Mouse (Mus musculus) left cerebral cortex, postnatal 4 days (tissue): ENCODE results near the gene Col5a3. TPM values are rescaled to one million over a fixed set of nuclear protein-coding genes. Genes with fewer than 3 reads are reported as not detected.

ENCODE experiments used
- DNase-seq: peaks from one replicate; pipeline ENCODE4 v3.0.0-alpha.2; 2022
- intact Hi-C: fragments of 180-260 bp; cut with DNase I; formaldehyde crosslinking; loops from one replicate; pipeline ENCODE4 v1.15.1; 2025
- total RNA-seq, 2 experiments: library from RNA; stranded (reverse); gene quantifications; 2 replicates each; pipeline ENCODE4 v1.2.3; 2021

Gene Col5a3
- total RNA-seq, 2 experiments from 2014 or later = 0.90 to 1.2 TPM

DNA sequence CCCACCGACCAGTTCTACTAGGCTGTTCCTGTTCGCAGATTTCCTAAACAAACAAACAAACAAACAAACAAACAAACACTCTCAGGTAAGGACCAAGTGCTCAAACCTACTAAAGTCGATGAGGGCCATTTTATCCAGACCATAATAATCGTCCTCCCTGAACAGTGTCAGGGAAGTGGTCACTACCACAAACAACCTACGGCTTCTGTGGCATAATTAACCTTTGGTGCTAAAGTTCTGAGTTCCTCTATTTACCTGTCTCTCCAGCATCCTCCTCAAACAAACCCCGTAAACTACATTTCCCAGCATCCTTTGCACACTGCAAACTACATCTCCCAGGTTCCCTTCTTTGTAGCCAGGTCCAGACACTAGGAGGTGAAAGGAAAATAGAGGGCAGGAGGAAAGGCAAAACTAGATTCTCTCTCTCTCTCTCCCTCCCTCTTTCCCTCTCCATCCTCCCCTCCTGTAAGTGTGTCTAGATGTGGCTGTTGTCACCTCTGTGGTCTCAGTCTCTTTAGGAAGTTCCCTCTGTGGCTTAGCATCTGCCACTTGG, 63.3 kb downstream of the Col5a3 start:
- intact Hi-C loops = no loop called here
- no peak for DNase-seq

DNA sequence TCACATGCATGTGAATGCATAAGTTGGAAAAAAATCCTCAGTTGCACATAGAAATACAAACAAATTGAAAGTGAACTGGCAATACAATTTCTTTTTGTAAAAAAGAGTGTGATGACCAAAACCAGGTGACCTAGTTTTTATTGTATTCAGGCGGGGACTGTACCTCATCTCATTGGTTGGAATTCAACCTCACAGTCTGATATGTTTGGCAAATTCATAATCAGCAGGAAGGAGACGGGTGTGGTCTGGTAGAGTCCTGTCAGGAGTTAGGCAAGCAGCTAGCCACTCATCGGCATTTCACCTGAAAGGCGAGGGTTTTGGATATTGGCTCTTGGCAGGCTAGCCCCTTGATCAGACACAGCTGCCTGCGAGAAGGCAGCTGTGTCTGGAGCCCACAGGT, 65.7 kb downstream of the Col5a3 start:
- intact Hi-C loops = no loop called here
- no peak for DNase-seq

GRCm38 (mm10) chr9:20748540-20748939, 66.3 kb downstream of the Col5a3 start:
- intact Hi-C loops = no loop called here
- DNase-seq = no peak

GRCm38 (mm10) chr9:20747682-20748081, 67.2 kb downstream of the Col5a3 start:
- intact Hi-C loops = no loop called here
- no peak for DNase-seq

GRCm38 (mm10) chr9:20746017-20746660, 68.7 kb downstream of the Col5a3 start, which contains the start of gene Olfm2:
TSS of gene Olfm2 (minus strand) at chr9:20746349.
- peak; percentile 38 for DNase-seq
- intact Hi-C loops = no loop called here

DNA sequence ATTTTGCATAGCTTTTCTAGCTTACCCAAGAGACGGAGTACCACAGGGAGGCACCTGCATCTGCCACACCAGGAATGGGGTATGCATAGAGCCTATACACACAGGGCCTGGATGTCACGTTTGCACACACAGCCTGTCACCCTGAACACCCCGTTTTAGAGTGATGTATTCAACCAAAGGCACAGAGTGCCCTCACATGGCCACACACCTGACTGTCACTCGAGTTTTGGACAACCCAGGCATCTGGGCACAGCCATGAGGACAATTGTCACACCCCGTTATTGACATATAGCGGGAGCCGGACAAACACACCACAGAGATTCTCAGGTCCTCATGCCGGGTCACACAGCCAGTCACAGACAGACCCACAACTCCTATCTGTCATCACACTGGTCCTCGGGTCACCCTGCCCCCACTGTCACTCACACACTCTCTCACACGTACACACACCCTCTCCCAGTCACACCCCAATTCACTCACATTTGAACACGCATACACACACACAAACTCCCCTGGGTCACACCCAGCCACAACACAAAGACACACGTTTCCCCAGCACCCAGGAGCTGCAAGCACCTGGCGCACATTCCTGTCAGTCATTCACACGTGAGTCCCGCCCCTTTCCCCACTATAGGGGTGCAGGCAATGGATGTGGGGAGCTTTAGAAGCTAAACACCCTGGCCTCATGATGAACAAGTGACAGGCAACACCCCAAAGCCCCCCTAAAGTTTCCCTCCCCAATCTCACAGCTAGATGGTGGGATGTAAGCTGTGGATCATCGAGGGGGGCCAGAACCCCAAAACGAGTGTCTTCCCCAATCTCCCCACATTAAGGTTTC, 69.5 kb downstream of the Col5a3 start:
- intact Hi-C loops = no loop called here
- DNase-seq = no peak

GRCm38 (mm10) chr9:20743946-20744738, 70.7 kb downstream of the Col5a3 start:
- intact Hi-C loops = no loop called here

GRCm38 (mm10) chr9:20740407-20740806, 74.5 kb downstream of the Col5a3 start:
- intact Hi-C loops = loop anchor here (2.0 kb wide), 1 partner anchor 90 kb away; no protein-coding TSS in a partner anchor
- DNase-seq = peak; percentile 80

More at GRCm38 (mm10) chr9:20743946-20744738, 70.7 kb downstream of the Col5a3 start:
- no peak for DNase-seq

DNA sequence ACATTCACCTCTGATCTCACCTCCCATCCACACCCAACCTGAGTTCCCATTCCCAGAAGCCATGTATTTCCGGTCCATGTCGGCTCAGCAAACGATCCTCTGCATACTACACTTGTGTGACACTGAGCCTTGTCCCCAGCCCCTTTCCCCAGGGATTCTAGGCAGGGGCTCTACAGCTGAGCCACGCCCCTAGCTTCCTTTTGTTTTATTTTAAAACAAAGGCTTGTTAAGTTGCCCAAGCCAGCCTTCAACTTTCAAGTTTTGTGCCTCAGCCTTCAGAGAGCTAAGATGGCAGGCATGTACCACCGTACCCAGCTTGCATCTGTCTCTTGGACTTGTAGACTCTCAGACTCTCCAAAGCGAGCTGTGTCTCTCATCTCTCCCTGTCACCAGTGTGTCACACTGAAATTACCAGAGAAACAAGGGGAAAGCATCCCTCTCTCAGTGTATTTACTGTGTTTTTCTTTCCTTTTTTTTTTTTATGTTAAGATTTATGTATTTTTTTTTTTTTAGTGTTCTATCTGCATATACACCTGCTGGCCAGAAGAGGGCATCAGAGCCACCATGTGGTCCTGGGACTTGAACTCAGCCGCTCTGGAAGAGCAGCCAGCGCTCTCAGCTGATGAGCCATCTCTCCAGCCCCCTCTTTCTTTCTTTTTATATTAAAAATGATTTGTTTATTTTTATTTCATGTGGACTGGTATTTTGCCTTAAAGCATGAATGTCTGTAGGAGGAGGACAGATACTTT, 76.4 kb downstream of the Col5a3 start:
- intact Hi-C loops = no loop called here
- no peak for DNase-seq

DNA sequence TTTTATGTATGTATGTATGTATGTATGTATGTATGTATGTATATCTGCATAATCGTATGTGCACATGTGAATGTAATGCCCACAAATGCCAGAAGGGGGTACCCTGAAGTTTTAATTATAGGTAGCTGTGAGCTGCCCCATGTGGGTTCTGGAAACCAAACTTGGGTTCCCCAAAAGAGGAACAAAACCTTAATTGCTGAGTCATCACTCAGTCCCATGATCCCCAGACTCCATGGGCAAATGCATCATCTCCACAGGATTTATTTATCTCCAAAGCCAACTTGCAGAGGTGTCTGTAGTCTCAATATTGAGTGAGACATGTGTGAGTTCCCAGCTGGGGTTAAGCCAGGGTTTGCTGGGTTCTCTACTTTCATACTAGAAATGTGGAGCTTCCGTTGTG, 77.6 kb downstream of the Col5a3 start:
- intact Hi-C loops = no loop called here

DNA sequence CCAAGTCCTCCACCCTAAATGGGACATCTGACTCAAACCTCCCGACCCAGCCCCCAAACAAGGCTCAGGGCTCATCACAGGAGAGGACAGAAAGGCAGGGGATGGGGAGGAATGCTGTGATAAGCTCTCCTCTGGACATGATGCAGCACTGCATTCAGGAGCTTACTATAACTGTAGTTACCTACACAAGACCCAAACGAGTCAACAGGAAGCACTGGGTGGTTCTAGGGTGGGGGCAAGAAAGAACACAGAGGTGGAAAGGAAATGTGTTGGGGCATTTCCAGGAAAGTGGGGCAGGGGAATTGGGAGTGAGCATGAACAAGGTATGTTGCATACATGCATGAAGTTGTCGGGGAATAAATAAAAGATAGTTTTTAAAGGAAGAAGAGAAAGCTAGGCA, 80.2 kb downstream of the Col5a3 start:
- intact Hi-C loops = no loop called here

More for the DNA sequence above, 77.6 kb downstream of the Col5a3 start:
- DNase-seq = no peak

GRCm38 (mm10) chr9:20731797-20732196, 83.1 kb downstream of the Col5a3 start:
- intact Hi-C loops = no loop called here
- no peak for DNase-seq

More for the DNA sequence above, 80.2 kb downstream of the Col5a3 start:
- no peak for DNase-seq

- intact Hi-C loops = no loop called here
- DNase-seq = peak; percentile 40
Observed at GRCm38 (mm10) chr9:20729451-20729850, 85.4 kb downstream of the Col5a3 start.

- DNase-seq = peak; percentile 58
- intact Hi-C loops = no loop called here
Observed at GRCm38 (mm10) chr9:20727601-20728113, 87.2 kb downstream of the Col5a3 start.

DNA sequence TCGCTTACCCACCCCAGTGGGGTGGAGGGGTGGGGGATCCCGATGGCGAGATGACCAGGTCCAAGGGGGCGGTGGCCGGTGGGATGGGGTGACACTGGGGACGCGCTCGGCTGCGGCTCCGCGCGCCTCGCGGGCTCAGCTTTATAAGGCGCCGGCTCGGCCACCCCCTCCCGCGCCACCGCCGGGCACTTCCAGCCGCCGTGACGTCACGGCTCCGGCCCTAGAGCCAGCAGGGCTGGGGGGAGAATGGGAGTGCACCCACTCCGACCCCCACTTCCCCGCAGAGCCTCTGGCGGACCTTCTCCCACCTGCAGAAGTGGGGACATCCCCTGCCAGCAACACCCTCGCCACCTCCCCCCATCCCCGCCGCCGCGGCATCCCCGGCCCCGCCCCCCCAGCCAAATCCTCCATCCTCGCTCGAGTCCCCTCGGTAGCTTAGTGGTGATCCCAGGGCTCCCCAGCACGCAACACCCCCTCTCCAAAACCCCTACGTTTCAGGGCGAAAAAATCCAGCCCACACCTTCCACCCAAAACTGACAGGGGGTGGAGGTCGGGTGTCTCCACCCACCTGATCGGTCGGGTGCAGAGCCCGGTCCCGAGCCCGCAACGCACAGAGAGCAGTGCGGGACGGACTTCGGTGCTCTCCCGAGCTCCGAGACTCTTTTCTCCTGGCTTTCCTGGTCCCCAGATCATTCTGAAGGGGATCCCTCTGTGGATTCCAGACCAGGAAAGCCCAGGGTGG, 87.8 kb downstream of the Col5a3 start:
- intact Hi-C loops = no loop called here

DNA sequence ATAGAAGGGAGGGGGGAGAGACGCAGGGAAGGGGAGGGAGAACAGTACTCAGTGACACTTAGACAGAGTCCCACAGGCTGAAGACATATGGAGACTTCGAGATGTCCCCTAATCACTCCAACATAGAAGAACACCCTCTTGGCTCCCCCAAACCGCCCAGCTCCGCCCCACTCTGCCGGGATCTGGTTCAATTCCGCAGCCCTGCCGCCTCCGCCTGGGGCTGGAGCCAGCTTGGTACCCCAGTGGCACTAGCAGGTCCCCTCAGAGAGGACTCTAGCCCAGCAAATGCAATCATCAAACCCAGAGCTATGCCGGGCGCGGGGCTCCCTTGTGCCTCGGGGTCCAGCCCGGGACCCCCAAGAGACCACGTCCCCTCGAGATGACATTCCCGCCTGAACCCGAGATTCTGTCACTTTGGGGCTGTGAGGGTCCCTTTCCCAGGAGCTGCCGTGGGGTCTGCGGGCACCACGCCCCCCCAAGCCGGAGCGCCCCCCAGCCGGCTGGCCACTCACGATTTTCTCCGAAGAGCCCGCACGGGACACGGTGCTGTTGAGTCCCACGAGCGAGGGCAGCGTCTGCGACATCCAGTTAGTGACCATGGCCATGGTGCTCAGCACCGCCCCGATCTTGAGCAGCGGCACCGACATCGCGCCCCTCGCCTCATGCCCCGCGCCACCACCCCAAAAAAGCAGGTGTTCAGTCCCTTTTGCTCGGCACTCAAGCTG, 88.6 kb downstream of the Col5a3 start:
- no peak for DNase-seq
- intact Hi-C loops = no loop called here

More for the DNA sequence above, 87.8 kb downstream of the Col5a3 start:
- DNase-seq = peak; percentile 24

- intact Hi-C loops = no loop called here
- no peak for DNase-seq
Observed at GRCm38 (mm10) chr9:20721582-20721981, 93.3 kb downstream of the Col5a3 start.
